Mouse (Mus musculus) small intestine, adult 2 months (tissue): Measurements from ENCODE around the gene Syngr1. TPM values are rescaled to one million over a fixed set of nuclear protein-coding genes. Genes with fewer than 3 reads are reported as not detected.
A peak's percentile ranks its signal among the peaks of the same experiment; 100 is the strongest.

Experiments used
- H3K27ac ChIP-seq: fragments of 200-500 bp; 2 replicates; pipeline ENCODE4 v1.5.1; 2012; ENCODE audit warnings: low read depth, low read length, control low read depth, inconsistent platforms; ENCODE audit not compliant: insufficient read depth
- H3K27me3 ChIP-seq: fragments of 200-500 bp; 2 replicates; pipeline ENCODE4 v1.6.1; 2012; ENCODE audit warnings: mild to moderate bottlenecking, moderate library complexity, low read length, inconsistent platforms; ENCODE audit not compliant: control insufficient read depth, insufficient read depth
- H3K36me3 ChIP-seq: fragments of 200-500 bp; 2 replicates; pipeline ENCODE4 v1.6.1; 2012; ENCODE audit warnings: mild to moderate bottlenecking, low read length, control low read depth, inconsistent platforms; ENCODE audit not compliant: control insufficient read depth, insufficient read depth
- H3K4me1 ChIP-seq: fragments of 200-500 bp; 2 replicates; pipeline ENCODE4 v1.6.1; 2012; ENCODE audit warnings: low read length, inconsistent platforms, mixed read lengths; ENCODE audit not compliant: control insufficient read depth, insufficient read depth, insufficient read length
- H3K4me3 ChIP-seq: fragments of 200-500 bp; 2 replicates; pipeline ENCODE4 v1.5.1; 2012; ENCODE audit warnings: low read depth, mild to moderate bottlenecking, control low read depth, inconsistent platforms, low read length, moderate library complexity
- CTCF ChIP-seq: fragments of 200-500 bp; IDR thresholded peaks from 2 replicates; pipeline ENCODE4 v1.5.1; 2012; ENCODE audit warnings: low read depth, mild to moderate bottlenecking, control low read depth, inconsistent platforms, low read length, moderate library complexity, mixed read lengths; ENCODE audit not compliant: insufficient replicate concordance, insufficient read length; ENCODE audit errors: extremely low read depth
- POLR2A ChIP-seq: fragments of 200-500 bp; IDR thresholded peaks from 2 replicates; pipeline ENCODE4 v1.6.1; 2012; ENCODE audit warnings: low read depth, mild to moderate bottlenecking, control low read depth, inconsistent platforms, low read length, moderate library complexity
- WGBS: fragments of 180-500 bp; shearing (Covaris S2); methylation state at CpG from one replicate; pipeline ENCODE4 v1.1.7; 2018; 5-methylcytosine and 5-hydroxymethylcytosine counted together
- polyA plus RNA-seq: library from polyadenylated mRNA; depleted of rRNA; stranded (reverse); fragments of >200 nt; gene quantifications from 2 replicates; pipeline ENCODE4 v1.2.3, GENCODE M21; 2012

Syngr1 gene
- polyA plus RNA-seq, 1 experiment, result 13.4 TPM

GRCm38 (mm10) chr15:80090741-80091120, 403 bp upstream of the Syngr1 start:
- Histone ChIP-seq H3K36me3 (no peaks in the 10 kb centered on the region), H3K27me3 (peaks cover 11% of the 10 kb centered on the region), H3K4me1 (peaks cover 8% of the 10 kb centered on the region), H3K27ac (no peak overlapping the region), H3K4me3 (peak overlapping the region; percentile 73)
- 2% methylated on average over 17 of the region's 17 CpGs for WGBS
- TF ChIP-seq CTCF, result no peak
- no peak for TF ChIP-seq POLR2A

- TF ChIP-seq CTCF, result no peak
- TF ChIP-seq POLR2A, result no peak
- 75% methylated on average over 7 of the region's 7 CpGs for WGBS
- Histone ChIP-seq H3K27ac (no peak overlapping the region), H3K27me3 (peaks cover 11% of the 10 kb centered on the region), H3K36me3 (no peaks in the 10 kb centered on the region), H3K4me3 (0 out of 2 replicates have a peak overlapping the region, but pooled peaks have one; percentile 73), H3K4me1 (peaks cover 17% of the 10 kb centered on the region)
Observed at GRCm38 (mm10) chr15:80092041-80092441, 907 bp downstream of the Syngr1 start.

GRCm38 (mm10) chr15:80092599-80092998, 1.5 kb downstream of the Syngr1 start:
- 62% methylated on average over 8 of the region's 8 CpGs for WGBS
- H3K27me3 ChIP-seq, result peaks cover 11% of the 10 kb centered on the region
- no peaks in the 10 kb centered on the region for H3K36me3 ChIP-seq

GRCm38 (mm10) chr15:80094201-80094600, 3.1 kb downstream of the Syngr1 start:
- H3K27me3 ChIP-seq, result peaks cover 11% of the 10 kb centered on the region
- TF ChIP-seq POLR2A (no peak), CTCF (no peak)
- no peak overlapping the region for H3K4me3 ChIP-seq
- H3K36me3 ChIP-seq, result no peaks in the 10 kb centered on the region
- 91% methylated on average over 13 of the region's 13 CpGs for WGBS
- no peak overlapping the region for H3K27ac ChIP-seq
- H3K4me1 ChIP-seq, result peaks cover 21% of the 10 kb centered on the region

More at GRCm38 (mm10) chr15:80092599-80092998, 1.5 kb downstream of the Syngr1 start:
- TF ChIP-seq POLR2A (no peak), CTCF (no peak)
- H3K4me3 ChIP-seq, result no peak overlapping the region
- no peak overlapping the region for H3K27ac ChIP-seq
- peaks cover 21% of the 10 kb centered on the region for H3K4me1 ChIP-seq

- H3K4me1 ChIP-seq, result peaks cover 21% of the 10 kb centered on the region
- no peak overlapping the region for H3K4me3 ChIP-seq
- TF ChIP-seq POLR2A (no peak), CTCF (no peak)
- peaks cover 11% of the 10 kb centered on the region for H3K27me3 ChIP-seq
- no peaks in the 10 kb centered on the region for H3K36me3 ChIP-seq
- H3K27ac ChIP-seq, result no peak overlapping the region
- 28% methylated on average over 1 of the region's 1 CpGs for WGBS
Observed at GRCm38 (mm10) chr15:80095596-80095995, 4.5 kb downstream of the Syngr1 start.

- Histone ChIP-seq H3K36me3 (no peaks in the 10 kb centered on the region), H3K27me3 (peaks cover 7% of the 10 kb centered on the region), H3K27ac (no peak overlapping the region), H3K4me1 (peaks cover 18% of the 10 kb centered on the region), H3K4me3 (no peak overlapping the region)
- WGBS, result 85% methylated on average over 10 of the region's 10 CpGs
- TF ChIP-seq CTCF (no peak), POLR2A (no peak)
Observed at GRCm38 (mm10) chr15:80096406-80096805, 5.3 kb downstream of the Syngr1 start.

GRCm38 (mm10) chr15:80096946-80097881, 6.1 kb downstream of the Syngr1 start:
- 12% methylated on average over 20 of the region's 20 CpGs for WGBS

More at GRCm38 (mm10) chr15:80096946-80097881, 6.1 kb downstream of the Syngr1 start:
- Histone ChIP-seq H3K36me3 (no peaks in the 10 kb centered on the region), H3K27ac (no peak overlapping the region), H3K4me1 (peaks cover 16% of the 10 kb centered on the region), H3K27me3 (no peaks in the 10 kb centered on the region; the same call in 1 of the 2 replicates), H3K4me3 (no peak overlapping the region)
- TF ChIP-seq POLR2A, result 0 out of 2 replicates have a peak, but pooled peaks have one; percentile 14
- no peak for TF ChIP-seq CTCF
